Mouse (Mus musculus): ENCODE data around the gene Gc.

- no peak for TF ChIP-seq CTCF (IDR thresholded peaks at IDR 0.05; ENCODE audit: low read depth, low read length)
- TF ChIP-seq POLR2A (IDR thresholded peaks at IDR 0.05; ENCODE audit: extremely low read depth, insufficient read depth, low read length), result no peak
Measured at GRCm38 (mm10) chr5:89370140-89370539, 87.6 kb downstream of the Gc start.

Measured in liver, adult 2 months (tissue).